Mouse (Mus musculus) ZHBTc4 (cell line): ENCODE results near the gene Slc7a1.
A peak's percentile ranks its signal among the peaks of the same experiment; 100 is the strongest.
"Not testable (repeated sequence)": the region's sequence is repeated elsewhere in the genome, so short reads cannot be mapped to it uniquely, and the experiment has no call there.

Source experiments
- DNase-seq: peaks from one replicate; pipeline ENCODE4 v3.0.0-alpha.2; 2011; ENCODE audit warnings: low read depth, low spot score

The Slc7a1 gene

GRCm38 (mm10) chr5:148328982-148329381 is 70.7 kb downstream of the Slc7a1 start:
- DNase-seq: no peak

GRCm38 (mm10) chr5:148326295-148326694 is 73.4 kb downstream of the Slc7a1 start:
- DNase-seq: not testable (repeated sequence)

GRCm38 (mm10) chr5:148325317-148325885 is 74.3 kb downstream of the Slc7a1 start:
- DNase-seq: peak; percentile 77

GRCm38 (mm10) chr5:148314931-148315330 is 84.8 kb downstream of the Slc7a1 start:
- no peak for DNase-seq

GRCm38 (mm10) chr5:148312443-148312842 is 87.3 kb downstream of the Slc7a1 start:
- DNase-seq: peak; percentile 40

GRCm38 (mm10) chr5:148310790-148311189 is 88.9 kb downstream of the Slc7a1 start:
- peak; percentile 66 for DNase-seq

- DNase-seq: peak; percentile 60
These were observed 95.6 kb downstream of the Slc7a1 start for GRCm38 (mm10) chr5:148304112-148304511.

GRCm38 (mm10) chr5:148302968-148303367 is 96.7 kb downstream of the Slc7a1 start:
- DNase-seq: peak; percentile 87

GRCm38 (mm10) chr5:148293346-148293745 is 106.4 kb downstream of the Slc7a1 start:
- DNase-seq: peak; percentile 89

GRCm38 (mm10) chr5:148292862-148293261 is 106.8 kb downstream of the Slc7a1 start:
- DNase-seq: peak; percentile 87

- no peak for DNase-seq
These were observed 109.8 kb downstream of the Slc7a1 start for GRCm38 (mm10) chr5:148289951-148290350.

GRCm38 (mm10) chr5:148288804-148289203 is 110.9 kb downstream of the Slc7a1 start:
- DNase-seq: peak; percentile 61

- no peak for DNase-seq
These were observed 112.2 kb downstream of the Slc7a1 start for GRCm38 (mm10) chr5:148287529-148287928.

GRCm38 (mm10) chr5:148283584-148283983 is 116.1 kb downstream of the Slc7a1 start:
- DNase-seq: no peak

GRCm38 (mm10) chr5:148283177-148283576 is 116.5 kb downstream of the Slc7a1 start:
- DNase-seq: no peak

GRCm38 (mm10) chr5:148282631-148283030 is 117.1 kb downstream of the Slc7a1 start:
- no peak for DNase-seq

GRCm38 (mm10) chr5:148282093-148282492 is 117.6 kb downstream of the Slc7a1 start:
- DNase-seq: no peak

GRCm38 (mm10) chr5:148280321-148280720 is 119.4 kb downstream of the Slc7a1 start:
- no peak for DNase-seq

GRCm38 (mm10) chr5:148278233-148278632 is 121.5 kb downstream of the Slc7a1 start:
- peak; percentile 78 for DNase-seq
